Mouse (Mus musculus) hindbrain, embryonic 14.5 days (tissue): ENCODE measurements around the gene Sap30bp. TPM values are rescaled to one million over a fixed set of nuclear protein-coding genes. Genes with fewer than 3 reads are reported as not detected.
A peak's percentile ranks its signal among the peaks of the same experiment; 100 is the strongest.

ENCODE experiments used
- ATAC-seq: fragments of 200-750 bp; cut with Nextera tagmentation; 2 replicates; pipeline ENCODE4 v1.8.0; 2017; ENCODE audit warnings: moderate number of reproducible peaks, mild to moderate bottlenecking, moderate TSS enrichment, moderate library complexity; ENCODE audit not compliant: low FRiP score
- DNase-seq: peaks from one replicate; pipeline ENCODE4 v3.0.0-alpha.2; 2015; ENCODE audit warnings: low spot score
- H3K27ac ChIP-seq: fragments of 300-500 bp; sonication (generic); 2 replicates; pipeline ENCODE4 v1.5.1; 2014; ENCODE audit warnings: mild to moderate bottlenecking, moderate library complexity
- H3K27me3 ChIP-seq: fragments of 300-500 bp; sonication (generic); 2 replicates; pipeline ENCODE4 v1.6.1; 2014; ENCODE audit warnings: mild to moderate bottlenecking, low read length, mixed read lengths; ENCODE audit not compliant: control insufficient read depth, insufficient read depth
- H3K36me3 ChIP-seq: fragments of 300-500 bp; sonication (generic); replicated peaks from 2 replicates; pipeline ENCODE4 v1.6.1; 2014; ENCODE audit not compliant: control insufficient read depth, insufficient read depth
- H3K4me1 ChIP-seq: fragments of 300-500 bp; sonication (generic); replicated peaks from 2 replicates; pipeline ENCODE4 v1.6.1; 2014; ENCODE audit warnings: antibody characterized with exemption, low read length, mixed read lengths; ENCODE audit not compliant: control insufficient read depth, insufficient read depth
- H3K4me2 ChIP-seq: fragments of 300-500 bp; sonication (generic); replicated peaks from 2 replicates; pipeline ENCODE4 v1.6.1; 2014; ENCODE audit warnings: mild to moderate bottlenecking, moderate library complexity
- H3K4me3 ChIP-seq: fragments of 300-500 bp; sonication (generic); replicated peaks from 2 replicates; pipeline ENCODE4 v1.5.1; 2014; ENCODE audit warnings: mild to moderate bottlenecking, low read length
- H3K9ac ChIP-seq: fragments of 300-500 bp; sonication (generic); 2 replicates; pipeline ENCODE4 v1.6.1; 2014
- H3K9me3 ChIP-seq: fragments of 300-500 bp; sonication (generic); 2 replicates; pipeline ENCODE4 v1.6.1; 2016; ENCODE audit warnings: low read length; ENCODE audit not compliant: control insufficient read depth
- WGBS: fragments of 180-500 bp; shearing (Covaris S2); extraction: QIAGEN DNeasy Blood & Tissue Kit; methylation state at CpG from one replicate; pipeline ENCODE4 v1.1.7; 2014; 5-methylcytosine and 5-hydroxymethylcytosine counted together
- polyA plus RNA-seq: library from polyadenylated mRNA; unstranded; fragments of >200 nt; fragmentation: Nextera tagmentation; extraction: Ambion mirVana; gene quantifications from 2 replicates; pipeline ENCODE4 v1.2.1, GENCODE M21; 2014

The Sap30bp gene
- polyA plus RNA-seq, 1 experiment from 2014 or later: 40.5 TPM

DNA sequence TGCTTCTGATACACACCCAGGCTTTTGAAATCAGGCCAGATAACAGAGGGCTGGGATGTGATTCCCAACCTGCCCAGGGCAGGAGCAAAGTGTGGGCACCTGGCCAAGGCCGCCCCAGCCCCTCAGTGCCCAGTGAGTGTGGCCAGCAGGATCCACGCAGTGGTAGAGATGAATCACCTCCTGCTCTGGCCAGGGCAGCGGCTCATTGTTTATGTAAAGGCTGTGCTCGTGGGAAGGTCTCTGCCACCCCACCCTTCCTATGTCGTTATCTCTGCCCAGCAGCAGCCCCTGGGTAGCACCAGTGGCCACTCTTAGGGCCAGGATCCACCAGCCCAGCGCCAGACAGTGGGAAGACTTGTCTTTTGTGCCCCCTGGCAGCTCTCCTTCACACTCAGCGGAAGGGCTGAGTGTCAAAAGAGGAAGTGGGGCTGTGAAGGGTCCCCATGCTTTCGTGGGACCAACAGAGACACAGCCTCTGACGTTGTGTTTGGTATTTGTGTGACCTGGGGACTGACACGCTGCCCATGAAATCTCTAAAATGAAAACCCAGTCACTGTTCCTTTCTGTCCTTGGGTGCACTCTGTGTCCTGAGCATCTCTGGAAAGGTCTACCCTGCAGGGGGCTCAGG, 32.0 kb downstream of the Sap30bp start:
- Histone ChIP-seq H3K27me3 (no peaks in the 10 kb centered on the region), H3K27ac (no peak overlapping the region), H3K4me3 (no peak overlapping the region), H3K9me3 (no peaks in the 10 kb centered on the region), H3K36me3 (peaks cover 70% of the 10 kb centered on the region), H3K9ac (no peak overlapping the region), H3K4me1 (no peaks in the 10 kb centered on the region), H3K4me2 (no peak overlapping the region)
- 93% methylated on average over 10 of the region's 10 CpGs for WGBS
- ATAC-seq: no peak
- DNase-seq: no peak

- Histone ChIP-seq H3K9me3 (no peaks in the 10 kb centered on the region), H3K4me3 (no peak overlapping the region), H3K36me3 (peaks cover 33% of the 10 kb centered on the region), H3K4me2 (no peak overlapping the region), H3K27ac (no peak overlapping the region), H3K27me3 (peaks cover 11% of the 10 kb centered on the region), H3K9ac (no peak overlapping the region), H3K4me1 (no peaks in the 10 kb centered on the region)
- ATAC-seq (no peak), DNase-seq (no peak)
- 67% methylated on average over 5 of the region's 5 CpGs for WGBS
Observed at GRCm38 (mm10) chr11:115968731-115969405, 35.8 kb downstream of the Sap30bp start.

- Histone ChIP-seq H3K27ac (no peak overlapping the region), H3K27me3 (peaks cover 23% of the 10 kb centered on the region), H3K36me3 (peaks cover 20% of the 10 kb centered on the region), H3K4me2 (no peak overlapping the region), H3K9ac (no peak overlapping the region), H3K4me1 (no peaks in the 10 kb centered on the region), H3K4me3 (no peak overlapping the region), H3K9me3 (no peaks in the 10 kb centered on the region)
- no peak for ATAC-seq
- no peak for DNase-seq
- 64% methylated on average over 15 of the region's 15 CpGs for WGBS
Observed at GRCm38 (mm10) chr11:115970006-115970673, 37.1 kb downstream of the Sap30bp start.

DNA sequence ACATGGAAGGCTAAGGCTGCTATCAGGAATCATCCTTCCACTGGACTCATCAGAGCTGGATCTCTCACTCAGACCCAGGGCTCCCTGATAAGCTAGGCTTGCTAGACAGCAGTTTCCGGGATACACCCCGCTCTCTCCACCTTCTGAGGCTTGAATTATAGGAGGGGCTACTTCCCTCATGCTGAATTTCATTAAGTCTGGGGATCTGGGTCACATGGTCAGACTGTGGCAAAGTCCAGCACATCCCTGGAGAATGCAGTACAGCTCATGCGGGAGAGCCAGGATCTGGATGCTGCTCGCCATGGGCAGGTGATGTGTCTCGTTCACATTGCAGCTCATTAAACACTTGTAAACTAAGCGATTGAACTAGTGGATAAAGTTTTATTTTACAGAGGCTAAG, 37.9 kb downstream of the Sap30bp start:
- H3K4me3 ChIP-seq: no peak overlapping the region
- WGBS: 69% methylated on average over 6 of the region's 6 CpGs
- H3K27me3 ChIP-seq: peaks cover 32% of the 10 kb centered on the region
- H3K36me3 ChIP-seq: peaks cover 11% of the 10 kb centered on the region
- no peaks in the 10 kb centered on the region for H3K9me3 ChIP-seq
- DNase-seq: no peak
- H3K27ac ChIP-seq: no peak overlapping the region
- ATAC-seq: no peak
- H3K4me2 ChIP-seq: no peak overlapping the region
- no peaks in the 10 kb centered on the region for H3K4me1 ChIP-seq
- H3K9ac ChIP-seq: no peak overlapping the region

DNA sequence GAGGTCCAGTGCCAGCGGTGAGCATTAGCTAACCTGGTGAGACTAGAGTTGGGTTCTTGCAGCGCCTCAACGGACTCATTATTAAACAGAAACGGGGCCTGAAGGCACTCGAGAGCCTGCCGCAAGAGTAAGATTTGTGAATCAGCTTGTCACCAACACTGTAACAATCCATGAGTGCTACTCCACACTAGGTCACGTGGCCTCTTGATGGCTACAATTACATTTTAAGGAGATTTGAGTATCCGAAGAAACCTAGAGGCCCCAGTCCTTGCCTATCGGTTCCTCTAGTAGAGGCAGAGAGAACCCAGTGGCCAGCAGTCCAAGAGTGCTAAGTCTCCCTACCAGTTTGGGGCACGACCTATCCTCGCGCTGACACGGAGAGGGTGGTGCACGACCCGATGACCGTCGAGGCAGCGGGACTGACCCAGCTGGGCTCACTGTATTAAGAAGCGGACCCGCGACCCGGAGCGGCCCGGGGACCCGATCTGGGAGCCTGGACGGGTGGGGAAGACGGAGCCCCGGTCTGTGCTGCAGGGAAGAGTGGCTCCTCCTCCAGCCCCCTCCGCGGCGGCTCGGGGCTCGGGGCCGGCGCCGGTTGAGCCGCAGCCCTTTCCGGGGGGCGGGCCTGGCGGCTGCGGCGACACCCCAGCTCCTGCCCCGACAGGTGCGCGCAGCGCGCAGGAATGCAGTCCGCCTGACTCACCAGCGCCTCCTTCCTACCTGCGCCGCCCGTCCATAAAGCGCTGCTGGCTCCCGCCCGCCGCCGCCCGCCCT, 41.4 kb downstream of the Sap30bp start, which contains the start of gene Itgb4:
Itgb4 (plus strand) TSS at position 401 of the 774 bp plus-strand sequence.
- ATAC-seq (peak; percentile 31; the same call in 1 of the 2 replicates), DNase-seq (no peak)
- peak within 1 kb of the TSS; percentile 47 for H3K9ac ChIP-seq
- no peaks in the 10 kb centered on the region for H3K9me3 ChIP-seq
- H3K27me3 ChIP-seq: peaks cover 47% of the 10 kb centered on the region
- 11% methylated on average over 51 of the region's 58 CpGs for WGBS
- peak within 1 kb of the TSS; percentile 57 for H3K4me2 ChIP-seq
- H3K4me3 ChIP-seq: peak within 1 kb of the TSS; percentile 36
- no peak within 1 kb of the TSS for H3K27ac ChIP-seq
- H3K36me3 ChIP-seq: no peaks in the 10 kb centered on the region
- no peaks in the 10 kb centered on the region for H3K4me1 ChIP-seq

- H3K4me3 ChIP-seq: peak overlapping the region; percentile 36
- DNase-seq: no peak
- H3K9me3 ChIP-seq: no peaks in the 10 kb centered on the region
- ATAC-seq: peak; percentile 11; the same call in 1 of the 2 replicates
- peak overlapping the region; percentile 47 for H3K9ac ChIP-seq
- H3K4me2 ChIP-seq: peak overlapping the region; percentile 57
- H3K27me3 ChIP-seq: peaks cover 47% of the 10 kb centered on the region
- H3K4me1 ChIP-seq: no peaks in the 10 kb centered on the region
- no peak overlapping the region for H3K27ac ChIP-seq
- 5% methylated on average over 16 of the region's 18 CpGs for WGBS
- no peaks in the 10 kb centered on the region for H3K36me3 ChIP-seq
Observed at GRCm38 (mm10) chr11:115975083-115975420, 42.0 kb downstream of the Sap30bp start.

DNA sequence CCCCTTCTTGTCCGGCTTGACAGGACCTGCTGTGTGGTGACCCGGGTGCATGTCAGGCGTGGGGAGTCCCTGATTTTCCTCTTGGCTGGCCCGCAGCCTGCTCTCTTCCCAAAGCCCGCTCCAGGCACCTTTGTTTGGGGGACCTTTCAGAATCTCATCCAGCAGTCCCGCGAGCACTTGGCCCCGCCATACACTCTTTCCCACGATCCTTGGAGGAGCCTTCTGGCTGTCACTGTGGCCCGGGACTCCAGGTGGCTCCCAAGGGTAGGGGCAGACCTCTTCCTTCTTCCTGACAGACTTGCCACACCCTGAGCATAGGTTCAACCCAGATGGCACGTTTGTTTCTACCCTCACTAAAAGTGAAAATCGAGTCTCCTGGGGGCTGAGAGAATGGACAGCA, 42.5 kb downstream of the Sap30bp start:
- Histone ChIP-seq H3K36me3 (no peaks in the 10 kb centered on the region), H3K4me3 (peak overlapping the region; percentile 36), H3K4me1 (no peaks in the 10 kb centered on the region), H3K27ac (no peak overlapping the region), H3K9me3 (no peaks in the 10 kb centered on the region), H3K4me2 (0 out of 2 replicates have a peak overlapping the region, but pooled peaks have one; percentile 57), H3K27me3 (peaks cover 47% of the 10 kb centered on the region), H3K9ac (no peak overlapping the region)
- 30% methylated on average over 12 of the region's 12 CpGs for WGBS
- DNase-seq (no peak), ATAC-seq (no peak)

DNA sequence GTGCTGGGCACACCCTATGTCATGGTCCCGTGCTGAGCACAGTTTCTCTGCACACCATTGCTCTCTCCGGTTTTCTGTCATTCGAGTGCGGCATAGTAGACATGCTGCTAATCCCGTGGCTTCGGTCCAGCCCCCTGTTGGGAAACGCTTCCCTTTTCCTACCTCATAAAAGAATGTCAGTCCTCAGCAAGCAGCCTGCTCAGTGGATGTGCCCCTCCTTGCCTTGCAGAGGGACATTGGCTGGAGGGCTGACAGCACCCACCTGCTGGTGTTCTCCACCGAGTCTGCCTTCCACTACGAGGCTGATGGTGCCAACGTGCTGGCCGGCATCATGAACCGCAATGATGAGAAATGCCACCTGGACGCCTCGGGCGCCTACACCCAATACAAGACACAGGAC, 49.4 kb downstream of the Sap30bp start:
- no peak overlapping the region for H3K9ac ChIP-seq
- H3K9me3 ChIP-seq: no peaks in the 10 kb centered on the region
- H3K27me3 ChIP-seq: peaks cover 2% of the 10 kb centered on the region; the same call in 1 of the 2 replicates
- no peak overlapping the region for H3K4me3 ChIP-seq
- H3K36me3 ChIP-seq: no peaks in the 10 kb centered on the region
- 86% methylated on average over 15 of the region's 15 CpGs for WGBS
- no peaks in the 10 kb centered on the region for H3K4me1 ChIP-seq
- no peak overlapping the region for H3K27ac ChIP-seq
- H3K4me2 ChIP-seq: no peak overlapping the region
- DNase-seq (no peak), ATAC-seq (no peak)

- WGBS: 82% methylated on average over 8 of the region's 8 CpGs
- no peak overlapping the region for H3K4me3 ChIP-seq
- H3K9ac ChIP-seq: no peak overlapping the region
- no peaks in the 10 kb centered on the region for H3K9me3 ChIP-seq
- DNase-seq: no peak
- H3K36me3 ChIP-seq: no peaks in the 10 kb centered on the region
- no peak overlapping the region for H3K4me2 ChIP-seq
- ATAC-seq: no peak
- no peaks in the 10 kb centered on the region for H3K27me3 ChIP-seq
- no peaks in the 10 kb centered on the region for H3K4me1 ChIP-seq
- H3K27ac ChIP-seq: no peak overlapping the region
Observed at GRCm38 (mm10) chr11:115983291-115983690, 50.2 kb downstream of the Sap30bp start.
